Mouse (Mus musculus) MEL (cell line): Measurements from ENCODE around the gene Brca2.

ENCODE experiments used
- CTCF ChIP-seq, 3 experiments: IDR thresholded peaks in 2 of 3; conservative IDR thresholded peaks in 1 of 3; 2 replicates each; pipeline ENCODE4 v1.5.1; 2011 to 2012; ENCODE audit warnings: low read length in 3 of 3, low read depth in 2 of 3, mild to moderate bottlenecking in 2 of 3, improper control_type of control experiment in 1 of 3, inconsistent platforms in 1 of 3, mixed read lengths in 1 of 3, moderate library complexity in 1 of 3; ENCODE audit not compliant: control insufficient read depth in 1 of 3, insufficient read depth in 1 of 3, poor library complexity in 1 of 3, severe bottlenecking in 1 of 3
- ELF1 ChIP-seq: IDR thresholded peaks from 2 replicates; pipeline ENCODE4 v1.6.1; 2014; ENCODE audit warnings: low read depth, mild to moderate bottlenecking, inconsistent platforms, low read length, improper control_type of control experiment, moderate library complexity
- KAT2A ChIP-seq: conservative IDR thresholded peaks from 2 replicates; pipeline ENCODE4 v1.6.1; 2012; ENCODE audit warnings: low read depth, low read length, improper control_type of control experiment, inconsistent platforms
- MAFK ChIP-seq: IDR thresholded peaks from 2 replicates; pipeline ENCODE4 v1.6.1; 2011; ENCODE audit warnings: low read depth, mild to moderate bottlenecking, low read length, improper control_type of control experiment, borderline replicate concordance
- POLR2A ChIP-seq, 2 experiments: IDR thresholded peaks; 2 replicates each; pipeline ENCODE4 v1.6.1; 2011 to 2012; ENCODE audit warnings: low read length in 2 of 2, mild to moderate bottlenecking in 2 of 2, control low read depth in 1 of 2, improper control_type of control experiment in 1 of 2, low read depth in 1 of 2, moderate library complexity in 1 of 2; ENCODE audit not compliant: control insufficient read depth in 1 of 2, insufficient read depth in 1 of 2, poor library complexity in 1 of 2
- TCF12 ChIP-seq: IDR thresholded peaks from 2 replicates; pipeline ENCODE4 v1.6.1; 2014; ENCODE audit warnings: low read depth, mild to moderate bottlenecking, inconsistent platforms, low read length, improper control_type of control experiment, moderate library complexity
- USF1 ChIP-seq: IDR thresholded peaks from 2 replicates; pipeline ENCODE4 v1.6.1; 2014; ENCODE audit warnings: low read depth, mild to moderate bottlenecking, inconsistent platforms, low read length, improper control_type of control experiment, moderate library complexity
- ZC3H11A ChIP-seq: IDR thresholded peaks from 2 replicates; pipeline ENCODE4 v1.6.1; 2012; ENCODE audit warnings: low read depth, mild to moderate bottlenecking, inconsistent platforms, low read length, improper control_type of control experiment
- ZNF384 ChIP-seq: IDR thresholded peaks from 2 replicates; pipeline ENCODE4 v1.6.1; 2012; ENCODE audit warnings: low read depth, mild to moderate bottlenecking, inconsistent platforms, low read length, improper control_type of control experiment

GRCm38 (mm10) chr5:150541302-150541701, 18.9 kb downstream of the Brca2 start:
- TF ChIP-seq CTCF (IDR thresholded peaks at IDR 0.05 in 2 of 3, conservative IDR thresholded peaks at IDR 0.05 in 1 of 3; ENCODE audit: control insufficient read depth in 1 of 3, insufficient read depth in 1 of 3, low read depth in 2 of 3, low read length in 3 of 3, poor library complexity in 1 of 3, severe bottlenecking in 1 of 3) = no peak
- peak; percentile 78 for TF ChIP-seq MAFK
- no peak for TF ChIP-seq ZC3H11A
- TF ChIP-seq KAT2A = no peak
- no peak for TF ChIP-seq POLR2A (IDR thresholded peaks at IDR 0.05; ENCODE audit: control insufficient read depth in 1 of 2, insufficient read depth in 1 of 2, low read depth in 1 of 2, low read length in 2 of 2, poor library complexity in 1 of 2)
- TF ChIP-seq USF1 = no peak
- no peak for TF ChIP-seq ELF1
- TF ChIP-seq ZNF384 = no peak
- no peak for TF ChIP-seq TCF12
